Mouse (Mus musculus) liver, adult 2 months (tissue): ENCODE measurements around the gene Txnrd3. TPM values are rescaled to one million over a fixed set of nuclear protein-coding genes. Genes with fewer than 3 reads are reported as not detected.

Experiments
- DNase-seq: peaks from one replicate; pipeline ENCODE4 v3.0.0-alpha.2; 2011; ENCODE audit warnings: low read depth, low spot score; ENCODE audit errors: extremely low read depth
- H3K27ac ChIP-seq: fragments of 200-500 bp; replicated peaks from 2 replicates; pipeline ENCODE4 v1.5.1; 2012; ENCODE audit warnings: low read depth, mild to moderate bottlenecking, control low read depth, inconsistent platforms, low read length; ENCODE audit not compliant: insufficient read depth
- H3K27me3 ChIP-seq: fragments of 200-500 bp; 2 replicates; pipeline ENCODE4 v1.6.1; 2012; ENCODE audit warnings: mild to moderate bottlenecking, moderate library complexity, low read length, inconsistent platforms; ENCODE audit not compliant: control insufficient read depth, insufficient read depth
- H3K36me3 ChIP-seq: fragments of 200-500 bp; 2 replicates; pipeline ENCODE4 v1.6.1; 2012; ENCODE audit warnings: low read length, inconsistent platforms; ENCODE audit not compliant: control insufficient read depth, insufficient read depth
- H3K4me1 ChIP-seq: fragments of 200-500 bp; 2 replicates; pipeline ENCODE4 v1.6.1; 2011; ENCODE audit warnings: low read length; ENCODE audit not compliant: control insufficient read depth, insufficient read depth
- H3K4me3 ChIP-seq: fragments of 200-500 bp; 2 replicates; pipeline ENCODE4 v1.5.1; 2011; ENCODE audit warnings: low read depth, mild to moderate bottlenecking, control low read depth, low read length, moderate library complexity; ENCODE audit not compliant: insufficient read depth
- H3K79me2 ChIP-seq: fragments of 200-500 bp; 2 replicates; pipeline ENCODE4 v1.6.1; 2012; ENCODE audit warnings: inconsistent platforms, mild to moderate bottlenecking, low read length, moderate library complexity; ENCODE audit not compliant: control insufficient read depth, insufficient read depth
- H3K9ac ChIP-seq: fragments of 200-500 bp; 2 replicates; pipeline ENCODE4 v1.6.1; 2012; ENCODE audit warnings: low read depth, mild to moderate bottlenecking, control low read depth, inconsistent platforms, low read length
- CTCF ChIP-seq: fragments of 200-500 bp; IDR thresholded peaks from 2 replicates; pipeline ENCODE4 v1.5.1; 2011; ENCODE audit warnings: low read depth, low read length, control low read depth
- POLR2A ChIP-seq: fragments of 200-500 bp; IDR thresholded peaks from 2 replicates; pipeline ENCODE4 v1.6.1; 2011; ENCODE audit warnings: low read length, control low read depth; ENCODE audit not compliant: insufficient read depth; ENCODE audit errors: extremely low read depth
- WGBS: fragments of 180-500 bp; shearing (Covaris S2); methylation state at CpG from one replicate; pipeline ENCODE4 v1.1.7; 2018; 5-methylcytosine and 5-hydroxymethylcytosine counted together
- polyA plus RNA-seq: library from polyadenylated mRNA; depleted of rRNA; stranded (reverse); fragments of >200 nt; gene quantifications from 2 replicates; pipeline ENCODE4 v1.2.3, GENCODE M21; 2012
- total RNA-seq: library from RNA; depleted of rRNA; stranded (reverse); fragments of >200 nt; gene quantifications from 2 replicates; pipeline ENCODE4 v1.2.3, GENCODE M21; 2014

Txnrd3 gene
- total and polyA plus RNA-seq, 2 experiments: 4.8 to 5.6 TPM

DNA sequence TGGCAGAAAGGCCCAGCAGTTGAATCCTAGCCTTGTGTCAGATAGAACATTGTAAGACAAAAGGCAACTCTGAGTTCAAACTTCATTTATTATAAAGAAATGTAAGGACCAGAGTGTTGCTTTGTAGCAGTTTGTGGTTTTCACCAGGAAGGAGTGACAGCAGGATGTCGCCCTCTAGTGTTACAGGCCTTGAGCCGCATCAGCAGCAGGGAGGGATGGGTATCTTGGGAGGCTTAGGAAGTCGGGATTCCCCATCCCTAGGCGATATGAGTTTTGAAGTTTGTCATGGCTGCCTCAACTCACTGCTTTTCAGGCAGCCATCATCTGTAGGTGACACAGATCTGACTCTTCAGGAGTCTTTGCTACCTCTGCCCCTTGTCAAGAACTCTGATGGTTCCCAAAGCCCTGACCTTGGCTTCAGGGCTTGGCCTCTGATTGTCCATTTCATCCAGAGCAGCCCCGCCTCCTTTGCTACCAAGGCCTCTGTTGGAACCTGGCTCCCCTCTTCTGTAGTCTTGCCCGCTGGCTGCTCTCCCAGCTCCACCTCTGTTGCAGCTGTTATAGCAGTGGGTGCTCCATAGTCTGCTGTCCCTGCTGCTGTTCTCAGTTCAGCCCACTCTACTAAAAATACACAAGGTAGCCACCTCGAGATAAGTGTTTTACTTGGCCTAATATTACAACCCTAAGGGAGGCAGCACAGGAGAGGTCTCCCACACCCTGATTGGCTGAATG is 16.1 kb downstream of the Txnrd3 start:
- H3K36me3 ChIP-seq: peaks cover 4% of the 10 kb centered on the region; the same call in 1 of the 2 replicates
- TF ChIP-seq POLR2A (no peak), CTCF (peak; percentile 84)
- no peaks in the 10 kb centered on the region for H3K4me1 ChIP-seq
- WGBS: 44% methylated on average over 7 of the region's 7 CpGs
- DNase-seq: peak; percentile 23
- no peak overlapping the region for H3K9ac ChIP-seq
- H3K27ac ChIP-seq: no peak overlapping the region
- H3K4me3 ChIP-seq: no peak overlapping the region
- H3K79me2 ChIP-seq: no peaks in the 10 kb centered on the region
- no peaks in the 10 kb centered on the region for H3K27me3 ChIP-seq

DNA sequence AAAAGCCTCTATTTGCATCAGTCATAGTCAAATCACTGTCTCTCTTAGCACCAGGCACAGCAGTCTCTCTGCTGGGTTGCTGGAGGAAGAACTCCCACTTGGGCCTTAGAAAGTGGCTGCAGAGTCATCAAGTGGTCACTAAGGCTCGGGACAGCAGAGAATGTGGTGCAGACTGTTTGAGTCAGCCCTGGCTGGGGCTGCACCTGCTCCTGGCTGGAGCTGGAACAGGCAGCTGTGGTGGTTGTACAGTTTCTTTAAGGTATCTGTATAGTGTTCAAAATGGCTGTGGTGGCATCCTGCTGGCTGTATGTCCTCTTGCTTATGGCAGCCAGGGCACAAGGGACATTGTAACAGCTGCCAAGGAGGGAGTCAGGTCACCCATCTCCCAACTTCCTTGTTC is 16.7 kb downstream of the Txnrd3 start:
- Histone ChIP-seq H3K27ac (no peak overlapping the region), H3K79me2 (no peaks in the 10 kb centered on the region), H3K4me3 (no peak overlapping the region), H3K9ac (no peak overlapping the region), H3K27me3 (no peaks in the 10 kb centered on the region), H3K4me1 (no peaks in the 10 kb centered on the region), H3K36me3 (peaks cover 4% of the 10 kb centered on the region; the same call in 1 of the 2 replicates)
- DNase-seq: no peak
- WGBS: 92% methylated on average over 1 of the region's 1 CpGs
- TF ChIP-seq CTCF (no peak), POLR2A (no peak)

DNA sequence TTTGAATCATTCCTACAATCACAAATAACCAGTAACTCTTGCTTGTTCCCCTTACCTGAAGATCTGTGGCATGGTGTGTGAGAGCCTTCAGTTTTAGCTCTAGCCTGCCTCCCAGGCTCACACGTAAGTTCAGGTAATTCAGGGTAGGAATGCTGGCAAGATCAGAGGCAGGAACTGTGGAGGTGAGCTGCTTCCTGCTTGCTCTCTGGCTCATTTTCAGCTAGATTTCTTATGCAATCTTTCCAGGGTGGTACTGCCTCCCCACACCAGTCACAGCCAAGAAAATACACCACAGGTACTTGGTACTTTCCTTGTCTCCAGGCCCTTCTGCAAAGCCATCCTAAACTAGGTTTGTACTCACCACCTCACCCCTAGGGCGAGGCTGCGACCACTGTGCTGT is 18.7 kb downstream of the Txnrd3 start:
- H3K36me3 ChIP-seq: peaks cover 4% of the 10 kb centered on the region; the same call in 1 of the 2 replicates
- no peaks in the 10 kb centered on the region for H3K79me2 ChIP-seq
- TF ChIP-seq POLR2A: no peak
- no peak overlapping the region for H3K4me3 ChIP-seq
- H3K9ac ChIP-seq: no peak overlapping the region
- no peaks in the 10 kb centered on the region for H3K27me3 ChIP-seq
- H3K27ac ChIP-seq: no peak overlapping the region
- no peaks in the 10 kb centered on the region for H3K4me1 ChIP-seq
- 97% methylated on average over 3 of the region's 3 CpGs for WGBS
- no peak for DNase-seq

DNA sequence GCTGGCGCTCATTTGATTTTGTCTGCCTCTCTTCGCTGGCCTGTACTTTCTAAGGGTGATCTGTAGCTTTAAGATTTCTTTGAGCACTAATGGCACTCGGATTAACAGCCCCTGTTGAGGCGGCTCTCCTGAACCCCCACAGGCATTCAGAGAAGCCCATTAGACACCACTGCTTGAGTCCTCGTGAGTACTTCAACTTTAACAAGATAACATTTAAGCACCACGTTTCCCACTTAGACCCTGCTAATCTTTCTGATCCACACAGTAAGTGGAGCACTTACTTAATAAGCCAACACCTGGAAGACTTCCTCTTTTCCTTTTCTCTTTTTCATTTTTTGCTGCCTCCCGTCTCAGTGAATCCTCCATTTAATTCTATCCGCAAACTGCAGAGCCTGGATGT is 21.4 kb downstream of the Txnrd3 start:
- H3K36me3 ChIP-seq: peaks cover 4% of the 10 kb centered on the region; the same call in 1 of the 2 replicates
- no peaks in the 10 kb centered on the region for H3K4me1 ChIP-seq
- H3K27ac ChIP-seq: no peak overlapping the region
- H3K4me3 ChIP-seq: no peak overlapping the region
- no peak overlapping the region for H3K9ac ChIP-seq
- H3K79me2 ChIP-seq: no peaks in the 10 kb centered on the region
- WGBS: 79% methylated on average over 8 of the region's 8 CpGs
- DNase-seq: no peak
- H3K27me3 ChIP-seq: no peaks in the 10 kb centered on the region
- TF ChIP-seq CTCF (no peak), POLR2A (no peak)

DNA sequence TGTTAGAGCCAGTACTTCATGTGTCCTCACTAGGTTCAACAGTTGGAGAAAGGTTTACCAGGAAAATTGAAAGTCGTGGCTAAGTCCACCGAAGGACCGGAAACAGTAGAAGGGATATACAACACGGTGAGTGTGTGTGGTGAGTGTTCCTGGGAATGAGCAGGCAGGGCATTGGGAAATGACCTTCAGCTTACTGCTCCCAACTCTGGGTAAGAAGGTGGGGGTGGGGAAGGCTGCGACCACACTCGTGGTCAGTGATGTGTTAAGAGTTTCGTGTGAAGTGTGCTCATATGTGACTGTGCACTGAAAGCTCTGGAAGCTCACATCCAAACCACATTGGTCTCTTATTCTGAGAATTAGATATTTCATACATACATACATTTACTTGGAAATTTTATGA is 21.9 kb downstream of the Txnrd3 start:
- no peaks in the 10 kb centered on the region for H3K79me2 ChIP-seq
- H3K4me1 ChIP-seq: no peaks in the 10 kb centered on the region
- H3K36me3 ChIP-seq: peaks cover 4% of the 10 kb centered on the region; the same call in 1 of the 2 replicates
- no peak overlapping the region for H3K4me3 ChIP-seq
- H3K27ac ChIP-seq: no peak overlapping the region
- H3K27me3 ChIP-seq: no peaks in the 10 kb centered on the region
- no peak overlapping the region for H3K9ac ChIP-seq
- no peak for DNase-seq
- 85% methylated on average over 7 of the region's 7 CpGs for WGBS
- no peak for TF ChIP-seq CTCF
- no peak for TF ChIP-seq POLR2A

DNA sequence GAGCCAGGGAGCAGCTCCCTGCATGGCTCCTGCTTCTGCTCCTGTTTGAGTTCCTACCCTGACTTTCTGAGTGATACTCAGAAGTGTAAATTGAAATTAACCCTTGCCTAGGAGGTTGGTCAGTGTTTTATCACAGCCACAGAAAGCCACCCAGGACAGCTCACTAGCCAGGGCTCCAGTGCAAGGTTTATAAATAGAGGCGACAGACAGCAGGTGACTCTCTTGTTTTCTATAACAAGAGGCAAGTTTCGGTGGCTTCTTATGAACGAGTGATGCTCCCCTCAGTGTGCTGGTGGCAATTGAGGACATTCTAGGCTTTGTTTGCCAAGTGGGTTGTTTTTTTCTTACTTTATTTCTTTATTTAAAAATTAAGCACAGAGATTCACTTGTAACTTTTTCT is 23.2 kb downstream of the Txnrd3 start:
- Histone ChIP-seq H3K27me3 (no peaks in the 10 kb centered on the region), H3K9ac (no peak overlapping the region), H3K79me2 (no peaks in the 10 kb centered on the region), H3K36me3 (peaks cover 4% of the 10 kb centered on the region; the same call in 1 of the 2 replicates), H3K4me3 (no peak overlapping the region), H3K27ac (no peak overlapping the region), H3K4me1 (no peaks in the 10 kb centered on the region)
- DNase-seq: no peak
- 94% methylated on average over 3 of the region's 3 CpGs for WGBS
- TF ChIP-seq CTCF: no peak
- TF ChIP-seq POLR2A: no peak
